Mouse (Mus musculus): Measurements from ENCODE around the gene Zmym1. TPM values are rescaled to one million over a fixed set of nuclear protein-coding genes. Genes with fewer than 3 reads are reported as not detected.

The Zmym1 gene
- polyA plus RNA-seq (2021; fragmentation: Nextera tagmentation) = 9.2 and 10.1 TPM in 2 replicates
- long read RNA-seq, experiment 1, transcript Zmym1-203 (8 exons, 3,852 nt) = major isoform, 23 of 62 reads
- long read RNA-seq, experiment 1, partial matches to known transcripts = 2 of 62 reads
- long read RNA-seq, experiment 1, other reads (novel, unspliced or antisense) = 37 of 62 reads
- long read RNA-seq, experiment 2, partial matches to known transcripts = 1 of 9 reads
- long read RNA-seq, experiment 2, other reads (novel, unspliced or antisense) = 7 of 9 reads

GRCm38 (mm10) chr4:127060585-127061290 lies at the start of gene Zmym1:
Gene Zmym1 (minus strand): TSS chr4:127061152.

GRCm38 (mm10) chr4:127076875-127077548 lies 16.1 kb upstream of the Zmym1 start, which contains the start of gene Zmym6:
Gene Zmym6 (plus strand): TSS chr4:127077383.

GRCm38 (mm10) chr4:127021151-127021945 lies 39.6 kb downstream of the Zmym1 start, which contains the start of gene Sfpq:
Gene Sfpq (plus strand): TSS chr4:127021324.

Other genes starting within 250 kb of the Zmym1 start
- gene Zmym4, start 93.0 kb downstream of the Zmym1 start, polyA plus RNA-seq (2021; fragmentation: Nextera tagmentation) = 5.7 and 8.4 TPM in 2 replicates
- gene Sfpq, start 39.8 kb downstream of the Zmym1 start, polyA plus RNA-seq (2021; fragmentation: Nextera tagmentation) = 15.4 and 27.2 TPM in 2 replicates
- 6.1 and 7.6 TPM in 2 replicates for gene Zmym6, start 16.2 kb upstream of the Zmym1 start, polyA plus RNA-seq (2021; fragmentation: Nextera tagmentation)
- 2.4 and 2.9 TPM in 2 replicates for gene Tmem35b, start 62.5 kb upstream of the Zmym1 start, polyA plus RNA-seq (2021; fragmentation: Nextera tagmentation)
- 12.4 and 57.3 TPM in 2 replicates for gene Dlgap3, start 108.1 kb upstream of the Zmym1 start, polyA plus RNA-seq (2021; fragmentation: Nextera tagmentation)
- gene Smim12, start 182.6 kb upstream of the Zmym1 start, polyA plus RNA-seq (2021; fragmentation: Nextera tagmentation) = 184 and 194 TPM in 2 replicates